Mouse (Mus musculus) megakaryocyte-erythroid progenitor cell, adult 5 weeks (primary cell): ENCODE results near the gene Derl3. TPM values are rescaled to one million over a fixed set of nuclear protein-coding genes. Genes with fewer than 3 reads are reported as not detected.

ENCODE experiments used
- polyA plus RNA-seq: library from polyadenylated mRNA; stranded (reverse); fragments of >175 nt; gene quantifications from 2 replicates; pipeline ENCODE4 v1.2.3, GENCODE M21; 2012

Gene Derl3
- polyA plus RNA-seq: 9.1 and 10.6 TPM in 2 replicates

GRCm38 (mm10) chr10:75893089-75893750, at the start of gene Derl3:
TSS of gene Derl3 (plus strand) at chr10:75893413.

GRCm38 (mm10) chr10:75859786-75860470, 33.3 kb upstream of the Derl3 start, which contains the start of gene Mif:
TSS of gene Mif (minus strand) at chr10:75860240.

GRCm38 (mm10) chr10:75921026-75921725, 28.0 kb downstream of the Derl3 start, which contains the start of gene Smarcb1:
TSS of gene Smarcb1 (minus strand) at chr10:75921617.

GRCm38 (mm10) chr10:75932891-75933290, 39.7 kb downstream of the Derl3 start, which contains the start of gene Chchd10:
TSS of gene Chchd10 (plus strand) at chr10:75933130.

GRCm38 (mm10) chr10:75935680-75936541, 42.7 kb downstream of the Derl3 start, which contains the start of gene Mmp11:
TSS of gene Mmp11 (minus strand) at chr10:75936496.

GRCm38 (mm10) chr10:75940520-75940919, 47.3 kb downstream of the Derl3 start, which contains the start of gene Gm867:
TSS of gene Gm867 (minus strand) at chr10:75940672.

GRCm38 (mm10) chr10:75942736-75943477, 49.7 kb downstream of the Derl3 start, which contains the start of gene Vpreb3:
TSS of gene Vpreb3 (plus strand) at chr10:75943057.

Other genes with a start within 250 kb of the Derl3 start
- gene Susd2, start 249.4 kb upstream of the Derl3 start, polyA plus RNA-seq: 0.68 and 1.6 TPM in 2 replicates
- 95.9 and 105 TPM in 2 replicates for gene Cabin1, start 129.1 kb upstream of the Derl3 start, polyA plus RNA-seq
- gene Ddt, start 120.0 kb upstream of the Derl3 start, polyA plus RNA-seq: 95.8 and 97.5 TPM in 2 replicates
- not detected in 2 replicates for gene Gm20441, start 112.5 kb upstream of the Derl3 start, polyA plus RNA-seq
- gene Gstt3, start 112.0 kb upstream of the Derl3 start, polyA plus RNA-seq: 4.0 and 4.4 TPM in 2 replicates
- gene Gstt1, start 94.8 kb upstream of the Derl3 start, polyA plus RNA-seq: 0.38 and 0.93 TPM in 2 replicates
- gene Gstt4, start 70.9 kb upstream of the Derl3 start, polyA plus RNA-seq: not detected in 2 replicates
- 7.5 and 8.4 TPM in 2 replicates for gene Gstt2, start 56.0 kb upstream of the Derl3 start, polyA plus RNA-seq
- 2,192 and 2,368 TPM in 2 replicates for gene Mif, start 33.2 kb upstream of the Derl3 start, polyA plus RNA-seq
- 308 and 343 TPM in 2 replicates for gene Smarcb1, start 28.2 kb downstream of the Derl3 start, polyA plus RNA-seq
- gene Chchd10, start 39.7 kb downstream of the Derl3 start, polyA plus RNA-seq: 187 and 201 TPM in 2 replicates
- gene Mmp11, start 43.1 kb downstream of the Derl3 start, polyA plus RNA-seq: 0.65 and 0.74 TPM in 2 replicates
- not detected in 2 replicates for gene Gm867, start 47.3 kb downstream of the Derl3 start, polyA plus RNA-seq
- gene Vpreb3, start 49.6 kb downstream of the Derl3 start, polyA plus RNA-seq: 1.4 and 2.1 TPM in 2 replicates
- 0.09 and 0.22 TPM in 2 replicates for gene Gm5134, start 61.1 kb downstream of the Derl3 start, polyA plus RNA-seq
- gene Zfp280b, start 139.2 kb downstream of the Derl3 start, polyA plus RNA-seq: 3.7 and 5.0 TPM in 2 replicates
- not detected in 2 replicates for gene Slc5a4b, start 217.5 kb downstream of the Derl3 start, polyA plus RNA-seq